Mouse (Mus musculus) heart, adult 2 months (tissue): ENCODE measurements around the gene Ttl.

Source experiments
- CTCF ChIP-seq: fragments of 200-600 bp; IDR thresholded peaks from 2 replicates; pipeline ENCODE4 v1.8.1; 2022; ENCODE audit warnings: antibody characterized with exemption, mild to moderate bottlenecking, moderate library complexity
- EP300 ChIP-seq: fragments of 200-500 bp; IDR thresholded peaks from 2 replicates; pipeline ENCODE4 v1.6.1; 2011; ENCODE audit warnings: low read depth, low read length, control low read depth; ENCODE audit not compliant: insufficient read depth

DNA sequence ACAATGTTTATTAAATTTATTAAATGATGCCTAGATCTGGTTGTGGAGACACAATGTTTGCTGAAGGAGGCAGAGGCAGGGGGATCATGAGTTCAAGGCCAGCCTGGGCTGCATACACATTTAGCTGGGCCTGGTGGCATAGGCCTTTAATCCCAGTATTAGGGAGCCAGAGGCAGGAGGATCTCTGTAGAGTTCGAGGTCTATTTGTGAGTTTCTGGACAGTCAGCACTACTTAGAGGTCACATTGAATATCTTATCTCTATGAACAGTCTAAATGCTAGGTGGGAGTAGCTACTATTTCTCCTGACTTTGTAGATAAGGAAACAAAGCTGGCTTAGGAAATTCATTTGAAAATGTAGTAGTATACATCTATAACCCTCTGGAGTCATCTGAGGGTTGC, 21.8 kb downstream of the Ttl start:
- TF ChIP-seq CTCF (no peak), EP300 (no peak)
